Comparison of ENCODE assay signal across 8 mouse cellular contexts in the genomic region with DNA sequence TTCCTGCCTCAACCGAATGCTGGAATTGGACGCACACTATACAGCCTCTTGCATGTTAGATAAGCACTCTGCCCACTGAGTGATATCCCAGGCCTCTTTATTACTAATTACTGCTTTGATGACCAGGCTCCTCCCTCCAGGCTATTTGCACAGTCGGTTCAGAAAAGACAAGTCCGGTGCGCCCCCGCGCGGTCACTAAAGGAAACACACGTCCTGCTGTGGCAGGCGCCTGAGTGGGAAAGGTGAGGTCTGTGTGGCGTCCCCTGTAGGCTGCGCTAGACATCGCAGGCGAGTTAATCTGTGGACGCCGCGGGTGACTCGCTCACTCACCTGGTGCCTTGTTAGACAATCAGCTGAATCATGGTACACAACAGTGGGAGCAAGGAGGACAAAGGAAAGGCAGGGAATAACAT. TPM values are rescaled to one million over a fixed set of nuclear protein-coding genes. Genes with fewer than 3 reads are reported as not detected.
DNase-seq lines count a peak whose midpoint lies in the region; TF ChIP-seq lines count a peak whose summit lies in the region.

No protein-coding gene starts in this region.

- no peak overlapping the region for H3K27ac ChIP-seq in left cerebral cortex, adult 2 months

- DNase-seq in ZHBTc4 (ENCODE audit: low read depth, low spot score), result peak; percentile 96
- peak; percentile 99 to 100 for DNase-seq in cerebellum, postnatal 25 days
- peak; percentile 96 for DNase-seq in gastrocnemius, adult 18-20 months (ENCODE audit: low spot score)
- DNase-seq in induced T-regulatory cell, adult 2 months (ENCODE audit: low read depth), result peak; percentile 95
- peak; percentile 90 to 96 for DNase-seq in left cerebral cortex, adult 2 months (ENCODE audit: extremely low spot score in 1 of 2, low spot score in 2 of 2)
- DNase-seq in right cerebral cortex, postnatal 10 days (ENCODE audit: low spot score in 2 of 2), result peak; percentile 89 to 95
- peak; percentile 89 for DNase-seq in urinary bladder, postnatal 10 days (ENCODE audit: low spot score)

- H3K27me3 ChIP-seq in megakaryocyte, embryonic 14.5 days (replicated peaks), result peaks cover 26% of the 10 kb centered on the region

- no peaks in the 10 kb centered on the region for H3K36me3 ChIP-seq in megakaryocyte, embryonic 14.5 days (replicated peaks; ENCODE audit: low read length)

- H3K9me3 ChIP-seq in megakaryocyte, embryonic 14.5 days, result peaks cover 5% of the 10 kb centered on the region

- TF ChIP-seq CTCF in left cerebral cortex, adult 2 months (IDR thresholded peaks at IDR 0.05), result peak; percentile 100

- H3K4me3 ChIP-seq in left cerebral cortex, adult 2 months, result no peak overlapping the region
- peak overlapping the region; percentile 80 for H3K4me3 ChIP-seq in megakaryocyte, embryonic 14.5 days (replicated peaks)

- H3K4me1 ChIP-seq in megakaryocyte, embryonic 14.5 days, result peaks cover 33% of the 10 kb centered on the region

- intact Hi-C loops in left cerebral cortex, adult 2 months (cut with DNase I), result loop anchor here (1.0 to 5.0 kb wide), 3 partner anchors 39 to 181 kb away; no protein-coding TSS in a partner anchor

RNA-seq across cellular contexts. Expression of a gene that starts 11.0 kb away (rescaled TPM):
- 10 to 100 TPM; 49.2 to 49.5 TPM for total RNA-seq in gastrocnemius, adult 18-20 months (2021)
- 1 to 10 TPM; 1.8 to 2.2 TPM for total RNA-seq in left cerebral cortex, adult 2 months (2021)
- polyA plus RNA-seq in megakaryocyte, embryonic 14.5 days (2012; ENCODE audit: insufficient read depth, low replicate concordance), result not detected in 2 replicates

RNA-seq across cellular contexts. Expression of a gene that starts 15.3 kb away (rescaled TPM):
- total RNA-seq in gastrocnemius, adult 18-20 months (2021), result 1 to 10 TPM; 1.4 to 1.8 TPM
- total RNA-seq in left cerebral cortex, adult 2 months (2021), result 10 to 100 TPM; 22.5 to 25.9 TPM
- 6.4 and 8.7 TPM in 2 replicates for polyA plus RNA-seq in megakaryocyte, embryonic 14.5 days (2012; ENCODE audit: insufficient read depth, low replicate concordance)

RNA-seq across cellular contexts. Expression of a gene that starts 58.7 kb away (rescaled TPM):
- total RNA-seq in gastrocnemius, adult 18-20 months (2021), result 10 to 100 TPM; 34.6 to 45.1 TPM
- total RNA-seq in left cerebral cortex, adult 2 months (2021), result 100 to 1,000 TPM; 115 to 123 TPM
- 2.0 and 20.5 TPM in 2 replicates for polyA plus RNA-seq in megakaryocyte, embryonic 14.5 days (2012; ENCODE audit: insufficient read depth, low replicate concordance)

RNA-seq across cellular contexts. Expression of a gene that starts 59.0 kb away (rescaled TPM):
- 10 to 100 TPM; 24.9 to 30.2 TPM for total RNA-seq in gastrocnemius, adult 18-20 months (2021)
- 10 to 100 TPM; 29.4 to 30.1 TPM for total RNA-seq in left cerebral cortex, adult 2 months (2021)
- polyA plus RNA-seq in megakaryocyte, embryonic 14.5 days (2012; ENCODE audit: insufficient read depth, low replicate concordance), result 3.9 TPM in 1 of 2 replicates, not detected in the other

Comparison
In these comparisons a context has a peak if more than half of its experiments do, and no peak if none do; other contexts are left out.
1. RNA of a gene that starts 11.0 kb away (total RNA-seq): 49.2 to 49.5 TPM in gastrocnemius, adult 18-20 months; 1.8 to 2.2 TPM in left cerebral cortex, adult 2 months; every median in the first group is over 10 times any median in the second.
2. RNA of a gene that starts 15.3 kb away (total RNA-seq): 22.5 to 25.9 TPM in left cerebral cortex, adult 2 months; 1.4 to 1.8 TPM in gastrocnemius, adult 18-20 months; every median in the first group is over 4 times any median in the second.
3. Peak in every context shown above with its lines, with median percentiles within 50 percentile points of each other: DNase-seq.